In genomic region chr11:87986831-87987793, GRCm38 (mm10) we compare ENCODE assay signal across 8 mouse cellular contexts. TPM values are rescaled to one million over a fixed set of nuclear protein-coding genes. Genes with fewer than 3 reads are reported as not detected.
A peak's percentile ranks its signal among the peaks of the same experiment; 100 is the strongest.
DNase-seq lines count a peak whose midpoint lies in the region; ATAC-seq and TF ChIP-seq lines count a peak whose summit lies in the region.

Gene Dynll2, minus strand, starts transcription at chr11:87987533.

- TF ChIP-seq CTCF in gastrocnemius, adult 2 months (IDR thresholded peaks at IDR 0.05): no peak
- TF ChIP-seq CTCF in left cerebral cortex, adult 2 months (IDR thresholded peaks at IDR 0.05): no peak

- H3K9ac ChIP-seq in hindbrain, embryonic 16.5 days (ENCODE audit: low read depth, low read length): peak within 1 kb of the TSS; percentile 93

- WGBS in hindbrain, embryonic 16.5 days: under 1% methylated on average over 89 of the region's 107 CpGs
- WGBS in macrophage (ENCODE audit: missing documents): 1% methylated on average over 102 of the region's 107 CpGs

- DNase-seq in adipocyte (ENCODE audit: low spot score): peak; percentile 92
- DNase-seq in gastrocnemius, adult 2 months: peak; percentile 94
- peak; percentile 91 to 93 for DNase-seq in left cerebral cortex, adult 2 months (ENCODE audit: extremely low spot score in 1 of 2, low spot score in 2 of 2)
- DNase-seq in right cerebral cortex, adult 18-20 months: peak; percentile 90
- DNase-seq in urinary bladder, adult 2 months (ENCODE audit: low spot score): peak; percentile 79

- intact Hi-C loops in gastrocnemius, adult 2 months (cut with DNase I): loop anchor here (2.0 kb wide), 1 partner anchor 62 kb away; no protein-coding TSS in a partner anchor
- intact Hi-C loops in left cerebral cortex, adult 2 months (cut with DNase I): loop anchor here (1.0 kb wide), 1 partner anchor 60 kb away; the partner anchor contains the start of gene Srsf1

- H3K27ac ChIP-seq in gastrocnemius, adult 2 months: peak within 1 kb of the TSS; percentile 93
- peak within 1 kb of the TSS; percentile 93 for H3K27ac ChIP-seq in hindbrain, embryonic 16.5 days (ENCODE audit: low read depth, low read length)
- peak within 1 kb of the TSS; percentile 95 for H3K27ac ChIP-seq in left cerebral cortex, adult 2 months
- peak within 1 kb of the TSS; percentile 54 for H3K27ac ChIP-seq in macrophage

- peaks cover 46% of the 10 kb centered on the region for H3K79me2 ChIP-seq in macrophage (ENCODE audit: inconsistent target)

- H3K4me1 ChIP-seq in hindbrain, embryonic 16.5 days (ENCODE audit: control insufficient read depth, insufficient read depth, low read depth, low read length): peaks cover 32% of the 10 kb centered on the region

- H3K9me3 ChIP-seq in hindbrain, embryonic 16.5 days (ENCODE audit: control insufficient read depth, low read length): no peaks in the 10 kb centered on the region

- ATAC-seq in common myeloid progenitor, adult 5-6 weeks (replicated peaks; ENCODE audit: low read depth, poor library complexity, severe bottlenecking): peak; percentile 86
- ATAC-seq in hindbrain, embryonic 16.5 days: peak; percentile 96

- peak within 1 kb of the TSS; percentile 93 for H3K4me3 ChIP-seq in gastrocnemius, adult 2 months
- H3K4me3 ChIP-seq in hindbrain, embryonic 16.5 days (ENCODE audit: low read length): peak within 1 kb of the TSS; percentile 95
- H3K4me3 ChIP-seq in left cerebral cortex, adult 2 months: peak within 1 kb of the TSS; percentile 99
- H3K4me3 ChIP-seq in macrophage (ENCODE audit: inconsistent target): peak within 1 kb of the TSS; percentile 73

- peak within 1 kb of the TSS; percentile 93 for H3K4me2 ChIP-seq in hindbrain, embryonic 16.5 days (ENCODE audit: low read length)

- H3K27me3 ChIP-seq in hindbrain, embryonic 16.5 days (replicated peaks; ENCODE audit: control insufficient read depth, insufficient read depth, low read length): no peaks in the 10 kb centered on the region

- H3K36me3 ChIP-seq in hindbrain, embryonic 16.5 days (ENCODE audit: control insufficient read depth, insufficient read depth, low read length): peaks cover 7% of the 10 kb centered on the region
- H3K36me3 ChIP-seq in macrophage (ENCODE audit: inconsistent target): peaks cover 16% of the 10 kb centered on the region

RNA-seq across cellular contexts. Expression of gene Dynll2, which starts in this region (rescaled TPM):
- total RNA-seq in common myeloid progenitor, adult 5-6 weeks (2017): 20.2 and 24.9 TPM in 2 replicates
- 100 to 1,000 TPM; 193 to 205 TPM for total RNA-seq in gastrocnemius, adult 2 months (2021)
- polyA plus RNA-seq in hindbrain, embryonic 16.5 days (2015; fragmentation: Nextera tagmentation; extraction: Ambion mirVana): 54.5 and 54.6 TPM in 2 replicates
- 100 to 1,000 TPM; 578 to 608 TPM for total RNA-seq in left cerebral cortex, adult 2 months (2021)
- total RNA-seq in macrophage (2018; cell fraction: chromatin; rRNA removed): 10 to 100 TPM in 5 of 26 experiments, 1 to 10 TPM in 21; 2.0 to 21.1 (median 4.9) TPM
- total RNA-seq in macrophage (2018; cell fraction: cytosol; rRNA removed): 10 to 100 TPM; 46.1 to 71.6 (median 60.1) TPM
- total RNA-seq in macrophage (2018; cell fraction: nucleus; rRNA removed): 10 to 100 TPM; 10.1 to 42.9 (median 23.0) TPM
- 62.0 to 99.4 TPM (median 76.2 TPM) in 3 replicates for polyA plus RNA-seq in macrophage (2018)
- polyA plus RNA-seq in urinary bladder, adult 2 months (2012; rRNA removed): 99.3 and 124 TPM in 2 replicates

Comparison
In these comparisons a context has a peak if more than half of its experiments do, and no peak if none do; other contexts are left out.
1. Peak in every context shown above with its lines: DNase-seq, ATAC-seq, H3K4me3 ChIP-seq and H3K27ac ChIP-seq.